Mouse (Mus musculus) heart, adult 9 months (tissue): ENCODE measurements around the gene Nudt5.
"Not testable (repeated sequence)": the region's sequence is repeated elsewhere in the genome, so short reads cannot be mapped to it uniquely, and the experiment has no call there.

Experiments
- DNase-seq, 2 experiments: peaks; one replicate each; pipeline ENCODE4 v3.0.0; 2022; ENCODE audit warnings: low spot score in 2 of 2

Gene Nudt5

GRCm38 (mm10) chr2:5844873-5845631 is at the start of gene Nudt5, which contains the start of gene Cdc123:
Nudt5 (plus strand) TSS chr2:5845019.
Cdc123 (minus strand) TSS chr2:5845164.
- DNase-seq = peak; percentile 87 to 92

- DNase-seq = no peak
These were observed 46.8 kb upstream of the Nudt5 start for GRCm38 (mm10) chr2:5797816-5798672.

GRCm38 (mm10) chr2:5801182-5801640 is 43.6 kb upstream of the Nudt5 start:
- peak in 1 of 2 experiments; percentile 21 for DNase-seq

DNA sequence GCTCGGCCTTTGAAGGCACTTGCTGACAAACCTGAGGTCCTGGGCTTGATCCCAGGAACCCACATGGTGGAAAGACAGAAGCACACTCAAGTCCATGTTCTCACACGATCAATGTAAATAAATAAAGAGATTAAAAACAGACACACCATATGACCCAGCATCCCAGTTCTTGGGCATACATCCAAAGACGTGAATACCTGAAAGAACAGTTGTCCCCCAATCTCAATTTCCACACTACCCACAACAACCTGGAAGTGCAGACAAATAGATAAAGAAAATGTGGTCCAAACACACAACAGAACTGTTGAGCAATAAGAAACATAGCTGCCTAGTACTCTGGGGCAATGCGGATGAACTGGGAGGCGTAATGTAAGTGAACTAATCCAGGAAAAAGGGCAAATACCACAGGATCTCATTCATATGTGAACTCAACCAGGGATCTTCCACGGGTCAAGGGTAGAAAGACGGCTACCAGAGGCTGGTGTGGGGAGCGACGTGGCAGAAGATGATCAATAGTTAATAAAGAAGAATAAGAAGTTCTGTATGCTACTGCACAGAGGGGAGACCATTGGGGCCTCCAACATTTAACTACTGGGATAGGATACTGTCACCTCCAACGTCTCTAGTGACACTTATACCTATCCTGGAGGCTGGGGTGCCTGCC is 42.8 kb upstream of the Nudt5 start:
- DNase-seq = no peak

DNA sequence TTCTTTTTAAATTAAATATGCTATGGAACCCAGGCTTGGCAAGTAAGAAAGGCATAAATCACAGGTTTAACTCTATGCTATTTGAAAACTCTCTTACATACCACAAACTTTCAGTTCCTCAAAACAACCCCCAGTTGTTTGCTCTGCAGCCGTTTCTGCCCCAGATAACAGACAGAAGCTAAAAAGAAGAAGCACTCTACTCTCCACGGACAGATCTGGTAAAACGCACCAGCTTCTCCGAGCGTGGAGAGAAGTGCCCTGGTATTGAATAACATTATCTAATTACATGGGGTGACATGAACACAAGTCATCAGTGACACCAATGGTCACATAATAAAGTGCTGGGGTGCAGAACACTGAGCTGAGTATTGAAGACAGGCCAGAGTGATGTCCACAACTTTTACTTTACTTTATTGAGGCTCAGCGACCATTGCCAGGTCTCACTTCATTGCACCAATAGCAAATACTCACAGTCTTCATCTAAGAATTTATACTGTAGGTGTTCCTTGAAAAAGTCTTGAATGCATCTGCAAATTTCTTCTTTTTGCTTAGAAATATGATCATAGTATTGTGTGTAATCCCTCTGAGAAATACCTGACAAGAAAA is 40.3 kb upstream of the Nudt5 start:
- peak in 1 of 2 experiments; percentile 41 for DNase-seq

DNA sequence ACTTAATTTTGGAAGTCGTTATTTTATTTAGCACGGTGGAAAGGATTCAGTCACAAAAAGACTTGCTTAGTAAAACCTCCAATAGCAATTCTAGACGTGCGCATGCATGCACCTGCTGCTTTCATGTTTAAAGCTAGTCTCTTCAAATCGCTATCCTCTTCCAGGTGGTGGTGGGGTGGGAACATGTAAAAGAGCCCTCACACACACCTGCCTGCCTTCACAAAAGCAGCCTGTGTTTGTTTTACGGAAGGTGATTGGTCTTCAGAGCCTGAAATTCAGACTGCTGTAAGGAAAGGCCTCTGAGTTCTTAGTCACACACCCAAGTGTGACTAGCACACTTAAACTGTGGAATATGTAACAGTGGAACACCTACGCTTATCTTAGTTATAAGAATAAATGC is 39.6 kb upstream of the Nudt5 start:
- DNase-seq = no peak

- DNase-seq = not testable (repeated sequence)
These were observed 38.6 kb upstream of the Nudt5 start for GRCm38 (mm10) chr2:5806201-5806600.

DNA sequence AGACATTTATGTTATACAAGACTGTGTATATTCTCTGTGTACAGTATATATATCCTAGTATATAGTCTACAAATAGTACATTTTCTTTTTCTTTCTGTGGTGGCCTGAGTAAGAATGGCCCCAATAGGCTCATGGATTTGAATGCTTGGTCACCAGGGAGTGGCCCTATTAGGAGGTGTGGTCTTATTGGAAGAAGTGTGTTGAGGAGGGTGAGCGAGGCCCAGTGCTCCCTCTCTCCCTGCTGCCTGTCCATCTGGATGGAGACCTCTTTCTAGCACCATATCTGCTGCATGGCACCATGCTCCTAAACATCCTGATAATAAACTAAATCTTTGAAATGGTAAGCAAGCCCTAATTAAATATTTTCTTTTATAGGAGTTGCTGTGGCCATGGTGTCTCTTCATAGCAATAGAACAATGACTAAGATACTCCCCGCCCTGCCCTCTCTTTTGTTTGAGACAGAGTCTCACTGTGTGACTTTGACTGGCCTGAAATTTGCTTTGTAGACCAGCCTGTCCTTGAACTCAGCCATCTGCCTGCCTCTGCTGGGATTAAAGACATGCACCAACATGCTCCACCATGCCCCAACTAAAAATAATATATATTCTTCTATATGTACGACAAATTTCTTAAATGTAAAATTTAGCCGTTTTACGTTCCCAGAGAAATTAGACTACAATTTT is 34.6 kb upstream of the Nudt5 start:
- DNase-seq = no peak

DNA sequence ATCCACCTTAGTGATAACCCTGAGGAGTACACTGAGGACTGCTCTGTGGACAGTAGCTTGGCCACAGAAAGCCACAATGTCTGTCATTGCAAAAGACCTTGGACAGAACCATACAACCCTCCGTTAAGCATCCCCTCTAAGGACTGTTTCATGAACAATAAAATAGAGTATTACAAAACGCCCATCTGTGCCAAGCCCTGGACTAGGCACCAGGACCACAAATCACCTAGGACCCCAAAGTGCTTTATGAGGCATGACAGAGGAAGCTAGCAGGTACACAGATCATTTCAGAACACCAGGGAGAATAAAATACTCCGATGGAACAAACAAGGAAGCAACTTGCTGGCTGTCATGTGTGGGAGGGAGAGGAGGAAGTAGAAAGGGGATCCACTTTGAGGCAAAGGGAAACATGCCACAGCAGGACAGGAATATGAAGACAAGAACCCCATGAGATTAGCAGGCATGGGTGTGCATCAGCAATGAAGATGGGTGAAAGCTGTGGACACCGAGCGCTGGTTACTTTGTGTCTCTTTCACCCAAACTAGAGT is 33.5 kb upstream of the Nudt5 start:
- DNase-seq = peak in 1 of 2 experiments; percentile 17

DNA sequence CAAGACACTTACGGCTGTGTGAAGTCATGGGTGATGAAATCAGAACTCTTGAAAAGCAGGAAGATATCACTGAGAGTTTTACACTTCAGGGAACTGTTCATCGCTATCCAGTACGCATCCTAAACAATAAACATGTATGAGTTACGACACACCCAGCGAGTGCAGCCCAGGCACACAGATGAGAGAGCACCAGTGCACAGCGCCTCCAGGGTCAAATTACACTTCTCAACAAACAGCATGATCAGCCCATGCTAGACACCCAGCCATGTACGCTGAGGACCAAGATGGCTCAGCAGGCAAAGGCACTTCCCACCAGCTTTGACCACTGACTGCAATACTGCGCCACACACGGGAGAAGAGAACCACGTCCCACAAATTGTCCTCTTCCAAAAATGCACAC is 23.6 kb upstream of the Nudt5 start:
- no peak for DNase-seq

GRCm38 (mm10) chr2:5822449-5822848 is 22.4 kb upstream of the Nudt5 start:
- no peak for DNase-seq

GRCm38 (mm10) chr2:5824213-5824612 is 20.6 kb upstream of the Nudt5 start:
- no peak for DNase-seq

DNA sequence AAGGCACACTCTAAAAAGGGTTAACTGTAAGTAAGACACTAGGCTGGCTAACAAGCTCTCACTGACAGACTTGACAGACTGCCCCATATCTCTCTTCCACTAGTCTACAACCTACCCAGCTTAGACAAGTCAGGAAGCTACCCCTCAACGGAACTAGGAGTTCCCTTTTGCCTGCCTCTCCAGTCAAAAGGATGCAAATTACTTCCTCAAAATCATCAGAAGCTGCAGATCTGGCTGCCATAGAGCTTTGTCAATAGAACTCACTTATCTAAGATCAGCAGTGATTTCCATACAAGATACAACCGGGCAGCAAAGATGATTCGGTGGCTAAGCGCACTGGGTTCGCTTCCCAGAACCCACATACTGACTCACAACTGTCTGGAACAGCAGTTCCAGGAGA is 20.1 kb upstream of the Nudt5 start:
- DNase-seq = no peak

DNA sequence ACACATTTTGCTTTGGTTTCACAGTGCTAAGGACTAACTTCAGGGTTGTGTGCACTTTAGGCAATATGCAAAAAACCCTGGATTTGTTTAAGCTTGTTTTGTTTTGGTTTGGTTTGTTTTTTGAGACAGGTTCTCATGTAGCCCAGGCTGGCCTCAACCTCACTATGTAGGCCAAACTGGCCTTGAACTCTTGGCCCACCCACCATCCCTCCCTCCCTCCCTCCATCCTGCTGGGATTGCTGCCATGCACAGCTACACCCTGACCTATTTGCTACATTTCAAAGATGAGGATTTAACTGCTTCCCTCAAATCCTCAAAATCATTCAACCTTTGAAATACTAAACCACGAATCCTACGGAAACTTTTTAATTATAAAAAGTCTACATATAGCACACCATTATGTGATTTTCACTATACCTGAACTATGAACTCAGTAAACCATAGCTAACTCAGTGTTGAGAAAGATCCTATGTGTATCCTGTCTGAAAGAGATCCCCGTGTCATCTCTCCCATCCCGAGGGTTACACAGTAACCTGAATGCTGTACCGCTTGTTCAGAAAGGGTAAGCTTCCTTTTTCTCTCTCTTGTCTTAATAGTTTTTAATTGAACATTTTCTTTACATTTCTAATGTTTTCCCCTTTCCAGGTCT is 19.4 kb upstream of the Nudt5 start:
- DNase-seq = no peak

DNA sequence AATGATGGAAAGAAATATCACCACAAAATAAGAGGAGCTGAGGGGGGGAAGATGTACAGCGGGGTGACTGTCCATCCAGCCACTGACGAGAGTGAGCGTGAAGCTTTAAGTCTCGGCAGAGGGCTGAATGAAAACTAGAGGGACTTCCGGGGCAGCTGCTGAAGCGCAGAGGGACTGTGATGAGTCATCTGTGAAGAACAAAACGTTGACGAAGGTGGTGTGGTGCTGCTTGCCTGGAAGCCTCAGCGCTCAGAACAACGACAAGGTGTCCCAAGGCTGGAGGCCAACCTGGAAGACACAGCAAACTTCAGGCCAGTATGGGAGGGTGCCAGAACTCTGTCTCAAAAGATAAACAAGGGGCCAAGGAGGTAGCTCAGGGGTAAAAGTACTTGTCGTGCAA is 4.0 kb upstream of the Nudt5 start:
- DNase-seq = no peak

GRCm38 (mm10) chr2:5844181-5844872 is 492 bp upstream of the Nudt5 start:
- no peak for DNase-seq

DNA sequence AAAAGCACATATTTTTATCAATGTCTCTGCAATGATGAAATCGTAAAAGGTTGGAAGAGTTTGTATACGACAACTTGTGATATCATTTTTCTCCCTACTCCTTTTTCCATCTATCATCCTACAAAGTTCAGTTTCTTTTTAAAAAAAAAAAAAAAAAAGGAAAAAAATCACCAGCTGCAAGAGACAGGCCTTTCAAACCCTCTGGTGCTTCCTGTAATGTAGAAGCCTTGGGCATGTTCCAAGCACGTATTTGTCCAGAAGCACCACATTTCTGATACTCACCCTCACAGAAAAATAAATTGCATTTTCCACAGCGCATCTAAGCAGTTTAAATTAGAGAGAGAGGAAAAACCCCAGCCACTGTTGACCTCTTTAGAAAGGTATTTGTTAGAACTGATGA is 1.0 kb downstream of the Nudt5 start:
- DNase-seq = no peak

DNA sequence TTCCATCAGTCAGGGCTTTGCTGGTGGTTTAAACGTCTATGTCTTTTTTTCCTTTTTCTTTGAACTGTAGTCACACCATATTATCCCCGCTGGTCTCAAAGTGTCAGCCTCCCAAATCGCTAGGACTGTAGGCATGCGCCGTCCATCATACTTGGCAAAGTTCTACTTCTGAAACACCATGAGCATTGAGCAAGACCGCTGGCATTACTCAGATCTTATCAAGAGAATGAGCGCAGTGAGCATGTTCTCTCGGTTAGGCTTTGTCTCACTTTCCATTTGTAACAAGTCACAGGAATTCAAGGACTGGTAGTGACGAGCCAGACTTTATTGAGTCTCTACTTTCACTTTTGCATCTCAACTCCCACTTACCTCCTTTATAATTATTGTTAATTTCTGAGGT is 6.3 kb downstream of the Nudt5 start:
- no peak for DNase-seq

DNA sequence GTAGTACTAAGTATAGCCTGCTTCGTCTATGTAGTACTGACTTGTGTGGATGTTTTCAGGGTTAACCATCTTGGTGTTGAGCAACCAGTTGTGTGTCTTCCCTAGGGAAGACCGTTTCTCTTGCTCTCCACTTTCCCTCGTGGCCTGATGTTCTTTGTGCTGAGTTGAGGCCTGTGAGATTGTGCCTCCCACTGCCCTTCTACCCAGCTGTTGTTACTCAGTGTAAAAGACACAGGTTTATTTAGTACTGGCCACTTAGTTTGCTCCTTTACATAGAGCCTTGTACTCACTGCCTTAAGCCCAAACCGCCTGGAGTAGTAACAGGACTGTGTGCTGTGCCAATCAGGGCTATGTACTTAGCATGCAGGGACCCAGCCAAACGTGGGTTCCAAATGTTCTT is 7.0 kb downstream of the Nudt5 start:
- no peak for DNase-seq

DNA sequence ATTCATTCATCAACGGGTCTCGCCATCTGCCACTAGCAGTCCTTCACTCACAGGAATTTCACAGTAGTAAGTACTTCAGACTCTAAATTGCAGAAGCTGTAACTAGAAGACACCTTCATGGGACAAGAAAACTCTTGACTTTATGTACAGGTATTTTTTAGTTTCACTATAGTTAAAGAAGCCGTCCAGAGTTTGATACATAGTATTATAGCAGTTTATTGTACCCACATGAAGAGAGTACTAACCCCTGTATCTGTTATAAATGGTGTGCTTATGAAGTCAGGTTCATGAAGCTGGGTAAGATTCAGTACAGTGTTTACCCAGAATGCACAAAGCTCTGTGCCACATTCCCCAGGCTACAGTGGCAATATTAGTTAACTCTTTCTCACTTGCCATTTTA is 18.0 kb downstream of the Nudt5 start, which contains the start of gene Gm13199:
TSS of gene Gm13199 (minus strand) at position 101 of the 400 bp plus-strand sequence.
- no peak for DNase-seq
